Mouse (Mus musculus) erythroid progenitor cell, adult 5-6 weeks (primary cell): ENCODE measurements around the gene Atrnl1. TPM values are rescaled to one million over a fixed set of nuclear protein-coding genes. Genes with fewer than 3 reads are reported as not detected.
"Not testable (repeated sequence)": the region's sequence is repeated elsewhere in the genome, so short reads cannot be mapped to it uniquely, and the experiment has no call there.

Experiments
- ATAC-seq: replicated peaks from 2 replicates; pipeline ENCODE4 v1.8.0; 2016; ENCODE audit warnings: moderate number of reproducible peaks, mild to moderate bottlenecking, moderate TSS enrichment, inconsistent platforms; ENCODE audit not compliant: poor library complexity, low FRiP score, severe bottlenecking
- total RNA-seq, 2 experiments: library from RNA; stranded (forward) in 1 of 2; stranded (reverse) in 1 of 2; fragments of 150-400 nt in 1 of 2; fragments of 186-747, 209-891 nt in 1 of 2; gene quantifications; 2 replicates each; pipeline versions ENCODE4 v1.2.3 to v1.2.4; 2015 to 2017; ENCODE audit warnings: low replicate concordance in 2 of 2

Gene Atrnl1
- total RNA-seq, 2 experiments from 2014 or later, result 3.4 to 5.5 TPM

DNA sequence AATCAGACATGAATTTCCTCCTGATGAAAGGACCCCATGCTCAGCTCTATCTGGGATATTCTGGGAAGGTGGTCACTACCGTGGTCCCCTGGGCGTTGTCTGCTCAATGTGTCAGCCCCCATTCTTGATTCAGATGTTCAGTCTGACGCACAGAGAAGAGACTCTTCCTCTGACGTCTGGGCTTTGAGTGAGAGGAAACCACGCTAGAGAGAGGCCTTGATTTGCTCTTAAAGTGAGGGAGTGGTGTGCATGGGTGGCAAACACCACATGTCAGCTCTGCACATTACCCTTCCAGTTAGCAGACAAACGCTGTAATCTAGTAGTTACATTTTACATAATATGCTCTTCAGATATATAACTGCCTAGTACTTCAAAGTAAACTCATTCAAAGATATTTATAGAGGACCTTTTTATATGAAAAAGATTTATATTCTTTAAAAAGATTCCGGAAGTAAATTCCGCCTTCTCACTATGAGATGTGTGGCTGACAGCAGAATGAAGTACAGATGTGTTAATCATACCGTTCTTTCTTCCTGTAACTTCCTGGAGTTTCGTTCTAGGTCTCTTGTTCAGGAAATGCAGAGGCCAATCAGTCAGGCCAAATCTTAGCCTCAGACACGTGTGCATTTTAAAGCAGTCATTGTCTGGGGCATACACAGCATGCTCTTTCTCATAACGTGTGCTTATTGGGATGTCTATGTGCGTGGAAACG lies 192.1 kb downstream of the Atrnl1 start:
- ATAC-seq, result no peak

DNA sequence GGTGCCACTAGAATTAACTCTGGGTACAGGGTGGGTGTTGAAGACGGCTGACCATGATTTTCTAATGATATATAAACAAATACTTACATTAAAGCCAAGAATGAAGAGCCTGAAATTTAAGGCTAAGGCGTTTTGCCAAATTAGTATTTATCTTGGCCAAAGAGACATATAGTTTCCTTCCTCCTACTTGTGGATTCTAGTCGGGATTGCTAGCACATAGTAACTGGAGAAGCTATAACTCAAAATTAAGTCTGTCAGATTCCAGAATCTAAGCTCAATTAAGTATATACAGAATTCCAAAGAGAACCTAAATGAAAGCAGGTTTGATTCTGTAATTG lies 192.6 kb downstream of the Atrnl1 start:
- ATAC-seq, result no peak

DNA sequence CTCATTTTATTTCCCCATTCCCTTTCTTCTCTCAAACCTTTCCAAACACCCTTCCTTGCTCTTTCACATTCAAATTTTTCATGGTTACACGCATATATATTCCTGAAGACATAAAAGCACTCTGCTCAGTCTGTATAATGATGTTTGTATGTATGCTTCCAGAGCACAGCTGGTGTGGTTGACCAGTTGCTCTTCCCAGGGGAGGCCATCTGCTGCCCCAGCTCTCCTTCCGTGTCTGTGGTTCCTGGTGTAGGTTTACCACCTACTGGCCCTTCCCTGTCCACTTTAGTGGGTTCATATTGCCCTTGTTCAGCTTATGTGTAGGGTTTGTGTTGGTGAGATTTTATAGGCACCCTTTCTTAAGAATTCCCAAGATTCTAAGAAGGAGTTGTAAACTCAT lies 197.5 kb downstream of the Atrnl1 start:
- ATAC-seq, result no peak

DNA sequence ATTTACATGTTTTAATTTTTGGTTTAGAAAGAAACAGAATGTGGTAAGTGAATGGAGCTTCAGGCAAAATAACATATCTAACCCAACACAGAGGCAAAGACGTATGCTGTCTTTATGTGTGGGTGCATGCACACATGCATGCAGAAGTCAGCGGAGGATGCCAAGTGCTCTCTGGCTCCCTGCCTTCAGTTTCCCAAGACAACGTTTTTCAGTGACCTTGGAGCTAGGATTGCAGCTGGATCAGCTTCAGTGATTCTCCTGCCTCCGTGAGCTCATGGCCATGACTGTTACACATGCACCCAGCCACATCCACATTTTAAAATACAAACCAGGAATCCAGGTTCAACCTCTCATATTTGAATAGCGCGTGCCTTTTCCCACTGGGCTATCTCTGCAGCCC lies 203.5 kb downstream of the Atrnl1 start:
- ATAC-seq, result no peak

DNA sequence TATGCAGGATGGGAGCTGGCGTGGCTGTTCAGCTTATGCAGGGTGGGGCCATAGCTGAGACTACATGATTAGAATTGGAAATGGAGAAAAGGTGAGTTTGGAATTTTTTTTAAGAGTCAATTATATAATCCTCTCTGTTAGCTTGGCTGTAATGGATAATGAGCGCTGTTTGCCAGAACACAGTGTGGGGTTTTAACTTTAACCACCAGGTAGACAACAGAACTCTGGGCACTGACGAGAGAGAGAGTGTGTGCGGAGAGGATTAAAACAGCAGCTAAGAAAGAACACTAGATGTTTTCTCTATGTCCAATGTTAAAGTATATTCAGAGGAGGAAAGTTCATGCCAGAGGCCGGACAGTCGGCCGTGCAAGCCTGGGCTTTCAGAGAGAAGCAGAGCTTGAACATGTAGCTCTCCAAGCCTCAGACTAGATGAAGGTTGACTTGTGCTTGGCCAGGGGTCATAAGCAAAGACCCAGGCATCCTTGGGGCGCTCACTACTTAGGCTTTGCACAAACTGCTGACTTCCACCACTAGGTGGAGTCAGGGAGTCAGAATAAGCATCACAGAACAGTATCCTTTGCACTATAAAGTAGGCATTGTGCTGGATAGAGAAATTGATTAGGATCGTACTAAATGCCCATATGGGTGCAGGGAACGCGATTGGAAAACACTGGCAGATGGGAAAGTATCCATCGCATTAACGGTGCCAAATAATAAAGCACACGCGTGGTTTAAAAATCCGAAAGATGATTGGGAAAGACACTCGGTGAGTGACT lies 205.6 kb downstream of the Atrnl1 start:
- ATAC-seq, result no peak

DNA sequence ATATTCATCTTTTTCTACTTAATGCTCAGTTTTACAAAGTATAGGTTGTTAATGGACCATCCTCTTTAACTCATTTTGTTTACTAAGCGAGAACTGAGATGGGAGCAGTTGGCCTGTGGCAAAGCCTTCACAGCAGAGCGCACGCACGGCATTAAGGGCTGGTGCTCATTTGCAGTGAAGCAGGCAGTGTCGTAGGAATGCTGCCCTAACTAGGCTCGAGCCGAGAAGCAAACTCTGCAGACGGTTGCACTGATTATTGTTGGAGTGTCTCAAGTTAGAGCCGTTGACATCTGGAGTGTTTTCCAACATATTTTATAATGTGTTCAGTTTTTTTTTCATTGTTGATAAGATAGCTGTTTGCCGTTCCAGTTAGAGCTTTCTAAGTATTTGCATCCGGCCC lies 206.9 kb downstream of the Atrnl1 start:
- ATAC-seq, result no peak

DNA sequence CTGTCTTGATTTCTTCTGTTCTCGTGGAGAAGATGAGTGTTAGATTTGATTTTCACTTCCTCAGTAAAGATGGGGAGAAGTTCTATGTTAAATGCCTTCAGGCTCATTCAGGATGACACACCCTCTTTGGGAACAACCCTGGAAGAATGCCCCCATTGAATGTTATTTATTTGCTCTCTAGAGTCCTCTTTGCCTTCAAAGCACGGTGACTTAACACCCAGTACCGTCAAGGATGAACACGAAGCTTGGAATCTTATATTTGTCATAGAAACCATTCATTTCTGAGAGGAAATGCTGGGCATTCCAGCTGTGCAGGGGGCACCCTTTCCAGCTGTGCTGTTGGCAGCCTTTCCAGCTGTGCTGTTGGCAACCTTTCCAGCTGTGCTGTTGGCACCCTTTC lies 212.6 kb downstream of the Atrnl1 start:
- no peak for ATAC-seq

DNA sequence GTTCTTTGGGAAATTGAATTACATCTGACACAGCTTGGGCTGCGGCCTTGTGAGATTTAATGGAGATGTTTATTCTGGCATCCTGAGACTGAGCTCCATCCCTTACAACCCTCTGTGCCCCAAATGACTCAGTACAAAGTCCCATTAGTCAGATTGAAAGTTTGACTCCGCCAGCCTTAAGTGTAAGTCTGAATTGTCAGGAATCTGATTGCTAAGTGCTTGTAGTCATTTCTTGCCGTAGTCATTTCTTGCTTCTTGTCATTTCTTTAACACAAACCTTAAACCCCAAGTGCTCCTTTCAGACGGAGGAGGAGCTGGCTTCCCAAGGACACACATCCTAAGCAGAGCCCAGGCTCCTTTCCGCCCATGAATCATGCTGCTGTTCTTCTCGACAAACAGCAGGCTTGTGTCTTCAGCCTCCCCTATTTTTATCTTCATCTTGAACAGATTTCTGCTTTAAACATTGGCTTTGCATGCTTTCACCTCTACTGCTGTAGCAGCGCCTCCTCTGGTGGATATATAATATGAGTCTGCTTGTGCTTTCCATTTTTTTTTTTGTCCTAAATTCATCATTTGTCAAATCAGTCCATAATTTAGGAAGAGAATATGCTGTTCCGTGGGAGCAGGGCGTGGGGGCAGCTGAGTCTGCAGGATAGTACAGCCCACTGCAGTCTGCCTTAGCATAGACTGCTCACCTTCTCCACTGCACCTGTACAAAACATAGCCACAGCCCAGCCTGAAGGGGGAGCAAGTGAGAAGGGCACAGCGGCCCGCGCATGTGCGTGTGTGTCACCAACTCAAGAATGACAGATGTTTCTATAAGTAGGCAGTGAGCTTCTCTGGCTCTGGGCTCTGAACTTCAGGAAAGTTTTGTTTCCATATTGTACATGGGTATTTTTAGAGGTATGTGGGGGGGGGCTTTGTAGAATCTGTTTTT lies 214.7 kb downstream of the Atrnl1 start:
- no peak for ATAC-seq

DNA sequence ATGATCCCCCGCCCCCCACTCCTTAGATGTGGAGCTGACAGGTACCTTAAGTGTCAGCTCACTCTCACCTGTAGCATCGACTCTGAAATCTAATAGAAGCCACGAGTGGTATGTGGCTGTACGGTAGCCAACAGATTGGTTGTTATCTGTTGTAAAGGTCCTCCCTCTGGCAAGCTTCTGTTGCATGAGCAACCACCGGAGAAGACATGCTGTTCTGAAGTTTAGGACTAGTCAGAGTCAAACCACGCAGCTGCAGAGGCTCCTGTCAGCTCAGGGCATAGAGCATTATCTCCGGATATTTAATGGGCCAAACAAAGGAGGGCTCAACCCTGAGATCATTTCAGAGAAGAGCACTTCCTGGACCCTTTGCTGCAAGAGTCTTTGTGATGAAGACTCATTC lies 222.2 kb downstream of the Atrnl1 start:
- ATAC-seq, result no peak

DNA sequence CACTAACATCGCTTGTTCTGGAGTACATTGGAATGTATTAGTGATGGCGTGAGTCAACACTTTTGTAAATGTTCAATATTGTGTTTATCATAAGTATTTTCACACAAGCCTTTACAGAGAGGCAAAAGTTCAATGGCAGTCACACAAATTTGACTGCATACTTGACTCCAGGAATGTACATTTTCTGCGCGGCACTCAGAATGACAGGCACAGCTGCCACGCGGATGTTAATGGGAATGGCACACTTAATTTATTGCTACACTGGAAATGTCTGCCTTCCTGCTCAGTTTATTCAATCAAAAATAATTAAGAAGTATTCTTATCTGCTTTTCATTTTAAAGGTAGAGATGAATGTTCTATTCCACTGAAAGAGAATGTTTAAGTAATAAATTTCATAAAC lies 227.0 kb downstream of the Atrnl1 start:
- no peak for ATAC-seq

DNA sequence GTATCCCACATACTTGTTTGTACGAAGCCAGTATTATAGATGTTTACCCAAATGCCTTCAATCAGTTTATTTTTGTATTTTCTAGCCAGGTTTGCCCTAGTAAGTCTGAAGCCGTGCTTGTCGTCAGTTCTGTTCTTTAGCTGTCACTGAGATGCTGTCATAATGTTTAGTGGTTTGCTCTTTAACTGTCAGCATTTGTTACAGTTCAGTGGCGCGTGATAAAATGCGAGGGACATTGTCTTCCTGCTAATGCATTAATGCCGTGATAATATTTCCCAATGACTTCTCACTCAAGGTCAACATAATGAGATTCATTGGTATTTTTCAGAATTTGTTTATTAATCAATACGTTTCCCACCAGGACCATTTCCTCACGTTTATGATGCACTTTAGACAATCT lies 227.7 kb downstream of the Atrnl1 start:
- no peak for ATAC-seq

DNA sequence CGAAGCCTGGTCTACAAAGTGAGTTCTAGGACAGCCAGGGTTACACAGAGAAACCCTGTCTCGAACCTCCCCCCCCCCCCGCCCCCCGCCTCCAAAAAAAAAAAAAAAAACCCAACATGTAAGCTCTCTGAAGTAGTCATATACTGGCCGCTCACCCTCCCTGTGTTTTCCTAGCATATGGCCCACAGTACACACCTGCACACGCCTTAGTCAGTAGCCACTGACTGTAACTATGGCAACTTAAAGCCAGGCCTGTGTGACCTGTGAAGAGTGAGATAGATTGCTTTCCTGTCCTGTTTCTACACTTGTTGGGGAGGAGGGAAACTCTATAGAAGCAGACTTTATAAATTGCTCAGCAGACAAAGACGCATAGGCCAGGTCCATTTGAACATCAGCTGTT lies 239.1 kb downstream of the Atrnl1 start:
- no peak for ATAC-seq

DNA sequence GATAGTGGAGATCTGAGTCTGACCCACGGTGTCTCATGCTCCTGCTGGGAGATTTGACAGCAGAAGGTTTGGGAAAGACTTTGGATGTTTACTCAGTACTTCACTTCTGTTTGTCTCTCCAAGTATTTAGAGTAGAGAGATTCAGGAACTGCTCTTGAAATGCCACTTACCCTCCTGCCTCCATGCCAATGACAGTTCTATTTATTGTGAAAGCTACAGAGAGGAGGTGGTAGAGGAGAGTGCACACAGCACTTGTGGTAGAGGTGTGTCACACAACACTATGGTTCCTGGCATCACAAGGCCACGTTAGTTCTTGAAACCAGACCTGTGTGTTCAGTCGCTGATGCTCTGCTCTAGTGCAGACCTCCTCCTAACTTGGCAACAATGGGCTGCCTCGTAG lies 257.5 kb downstream of the Atrnl1 start:
- no peak for ATAC-seq

DNA sequence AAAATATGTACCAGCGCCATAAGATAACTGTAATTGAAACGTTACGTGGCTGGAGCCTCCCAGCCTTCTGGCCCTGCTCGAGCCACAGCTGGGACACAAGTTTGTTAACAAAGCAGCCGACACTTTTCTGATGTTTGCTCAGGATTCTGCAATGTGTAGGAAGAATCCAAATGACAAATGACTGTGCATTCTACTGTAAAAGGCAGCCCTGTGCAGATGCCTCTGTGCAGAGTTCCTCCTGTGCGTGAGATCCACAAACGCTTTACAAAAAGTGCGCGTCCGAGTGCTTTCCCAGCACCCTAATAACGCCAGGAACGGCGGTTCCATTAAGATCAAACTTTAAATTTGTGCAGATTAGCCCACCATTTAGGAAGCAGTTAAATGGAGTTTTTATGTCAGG lies 260.0 kb downstream of the Atrnl1 start:
- no peak for ATAC-seq

DNA sequence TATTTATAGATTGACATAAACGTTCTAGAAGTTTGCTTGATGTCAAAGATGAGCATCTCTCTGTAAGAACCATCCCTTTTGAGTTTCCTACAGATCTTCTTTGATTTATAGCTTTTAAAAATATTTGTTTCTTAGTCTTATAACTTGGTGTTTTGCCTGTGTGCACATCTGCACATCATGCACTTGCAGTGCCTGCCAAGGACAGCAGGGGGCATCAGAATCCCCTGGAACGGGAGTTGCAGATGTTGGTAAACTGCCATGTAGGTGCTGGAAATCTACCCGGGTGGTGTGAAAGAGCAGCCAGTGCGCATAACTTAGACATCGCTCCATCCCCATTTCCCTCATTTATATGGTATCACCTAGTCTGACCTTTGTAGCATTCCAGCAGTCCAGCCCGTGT lies 265.2 kb downstream of the Atrnl1 start:
- no peak for ATAC-seq

DNA sequence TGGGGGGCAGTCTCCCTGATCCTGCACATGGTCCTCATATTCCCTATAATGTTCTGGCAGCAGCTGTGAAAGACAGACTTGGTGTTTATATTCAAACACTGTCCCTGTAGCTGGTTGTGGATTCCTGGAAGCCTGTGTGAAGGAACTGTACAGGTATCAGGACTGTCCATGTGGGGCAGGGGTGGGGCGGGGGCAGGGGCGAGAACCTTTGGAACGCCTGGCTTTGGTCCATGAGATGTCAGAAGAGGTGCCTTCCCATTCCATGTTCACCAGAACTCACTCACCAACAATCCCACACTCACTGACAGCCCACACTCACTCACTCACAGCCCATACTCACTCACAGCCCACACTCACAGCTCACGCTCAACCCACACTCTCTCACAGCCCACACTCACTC lies 266.5 kb downstream of the Atrnl1 start:
- ATAC-seq, result no peak

DNA sequence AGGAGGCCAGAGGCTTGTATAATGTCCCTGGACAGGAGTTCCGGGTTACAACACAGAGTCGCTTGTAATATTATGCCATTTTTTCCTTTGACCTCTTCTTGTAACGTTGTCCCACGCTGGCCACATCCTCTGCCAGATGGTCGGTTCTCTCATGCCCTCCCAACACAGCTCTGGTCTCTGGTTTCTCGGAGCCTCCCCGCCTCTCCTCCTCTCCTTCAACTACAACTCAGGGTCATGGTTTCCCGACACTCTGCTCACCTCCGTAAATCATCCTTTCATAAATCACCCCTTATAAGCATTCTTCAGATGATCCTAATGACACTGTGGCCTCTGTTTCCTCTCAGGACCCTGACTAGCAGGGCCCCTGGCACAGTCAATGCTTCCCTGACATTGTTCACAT lies 267.7 kb downstream of the Atrnl1 start:
- ATAC-seq, result no peak

DNA sequence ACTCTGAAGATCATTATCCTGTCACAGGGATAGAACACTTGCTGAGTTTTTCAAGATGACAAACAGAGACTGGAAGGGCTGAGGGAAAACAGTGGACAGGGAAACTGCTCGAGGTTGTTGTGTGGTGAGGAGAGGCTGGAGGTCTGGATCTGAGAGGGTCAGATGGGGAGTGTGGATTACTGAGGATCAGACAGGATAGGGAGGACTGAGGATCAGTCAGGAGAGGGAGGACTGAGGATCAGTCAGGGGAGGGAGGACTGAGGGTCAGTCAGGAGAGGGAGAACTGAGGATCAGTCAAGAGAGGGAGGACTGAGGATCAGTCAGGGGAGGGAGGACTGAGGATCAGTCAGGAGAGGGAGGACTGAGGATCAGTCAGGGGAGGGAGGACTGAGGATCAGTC lies 269.0 kb downstream of the Atrnl1 start:
- not testable (repeated sequence) for ATAC-seq

DNA sequence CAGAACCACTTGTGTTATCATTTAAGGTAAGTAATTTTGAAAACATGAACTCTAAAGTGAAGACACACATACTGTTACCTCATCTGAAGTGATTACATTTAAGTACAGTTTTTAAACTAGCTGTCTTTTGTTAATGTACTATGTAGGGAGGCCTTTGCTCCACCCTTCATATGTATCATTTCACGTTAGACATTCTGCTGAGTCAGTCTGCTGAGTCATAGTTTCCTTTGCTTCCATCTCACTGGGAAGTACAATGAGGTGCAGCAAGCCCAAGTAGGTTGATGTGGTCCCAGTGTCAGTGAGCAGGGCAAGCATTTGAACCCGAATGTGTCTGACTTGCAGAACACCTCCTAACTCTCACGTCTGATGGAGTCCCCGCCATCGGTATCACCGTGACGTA lies 271.1 kb downstream of the Atrnl1 start:
- ATAC-seq, result no peak

DNA sequence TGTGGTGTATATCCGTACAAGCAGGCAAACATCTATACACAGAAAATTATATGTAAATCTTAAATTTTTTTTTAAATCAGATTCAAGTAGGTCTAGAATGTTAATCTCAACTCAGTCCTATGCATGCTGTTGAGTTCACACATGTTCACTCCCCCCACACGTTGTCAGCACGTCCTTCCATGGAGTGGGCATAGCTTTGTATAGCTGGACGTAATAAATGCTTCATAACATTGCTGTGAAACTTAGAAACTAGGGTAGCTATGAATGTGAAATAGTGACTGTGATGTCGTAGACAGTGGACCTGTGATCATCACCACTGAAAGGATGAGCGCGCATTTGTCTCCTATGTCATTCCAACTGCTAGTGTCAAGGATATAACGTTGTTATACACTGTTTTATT lies 278.0 kb downstream of the Atrnl1 start:
- no peak for ATAC-seq

DNA sequence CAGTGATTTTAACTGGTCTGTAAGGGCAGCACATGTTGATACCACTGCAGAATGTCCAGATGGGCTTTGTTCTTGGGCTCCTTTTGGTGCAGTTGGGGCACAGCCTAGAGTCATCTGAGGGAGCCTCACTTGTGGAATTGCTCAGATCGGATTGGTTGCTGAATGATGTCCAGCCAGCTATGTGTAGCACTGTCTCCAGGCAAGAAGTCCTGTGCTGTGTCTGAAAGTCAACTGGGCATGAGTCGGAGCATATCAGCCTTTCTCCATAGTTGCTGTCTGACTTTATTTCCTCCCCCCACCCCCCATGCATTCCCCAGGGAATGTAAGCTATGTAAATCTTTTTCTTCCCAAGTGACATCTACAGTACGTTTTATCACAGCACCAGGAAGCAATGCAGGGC lies 278.9 kb downstream of the Atrnl1 start:
- ATAC-seq, result no peak
